Mouse (Mus musculus) heart, postnatal 0 days (tissue): ENCODE data around the gene Acadvl. TPM values are rescaled to one million over a fixed set of nuclear protein-coding genes. Genes with fewer than 3 reads are reported as not detected.

Experiments
- ATAC-seq: fragments of 200-750 bp; cut with Nextera tagmentation; 2 replicates; pipeline ENCODE4 v1.8.0; 2017; ENCODE audit warnings: low read depth, moderate number of reproducible peaks, moderate library complexity; ENCODE audit not compliant: insufficient read depth
- DNase-seq: peaks from one replicate; pipeline ENCODE4 v3.0.0-alpha.2; 2016; ENCODE audit warnings: low spot score
- H3K27ac ChIP-seq: fragments of 300-500 bp; sonication (generic); 2 replicates; pipeline ENCODE4 v1.5.1; 2014; ENCODE audit warnings: low read depth, mild to moderate bottlenecking
- H3K27me3 ChIP-seq: fragments of 300-500 bp; sonication (generic); 2 replicates; pipeline ENCODE4 v1.6.1; 2014; ENCODE audit warnings: low read length, mixed read lengths; ENCODE audit not compliant: control insufficient read depth, insufficient read depth
- H3K36me3 ChIP-seq: fragments of 300-500 bp; sonication (generic); replicated peaks from 2 replicates; pipeline ENCODE4 v1.6.1; 2014; ENCODE audit warnings: low read length, mixed read lengths; ENCODE audit not compliant: control insufficient read depth, insufficient read depth
- H3K4me1 ChIP-seq: fragments of 300-500 bp; sonication (generic); 2 replicates; pipeline ENCODE4 v1.6.1; 2014; ENCODE audit warnings: antibody characterized with exemption; ENCODE audit not compliant: control insufficient read depth, insufficient read depth
- H3K4me2 ChIP-seq: fragments of 300-500 bp; sonication (generic); 2 replicates; pipeline ENCODE4 v1.6.1; 2014; ENCODE audit warnings: low read depth, mild to moderate bottlenecking, low read length, moderate library complexity
- H3K4me3 ChIP-seq: fragments of 300-500 bp; sonication (generic); 2 replicates; pipeline ENCODE4 v1.5.1; 2014; ENCODE audit warnings: low read depth, low read length
- H3K9ac ChIP-seq: fragments of 300-500 bp; sonication (generic); replicated peaks from 2 replicates; pipeline ENCODE4 v1.6.1; 2014; ENCODE audit warnings: low read depth, low read length, mixed read lengths
- H3K9me3 ChIP-seq: fragments of 300-500 bp; sonication (generic); replicated peaks from 2 replicates; pipeline ENCODE4 v1.6.1; 2016; ENCODE audit warnings: low read length; ENCODE audit not compliant: control insufficient read depth
- CTCF ChIP-seq: IDR thresholded peaks from 2 replicates; pipeline ENCODE4 v1.5.1; 2016; ENCODE audit warnings: antibody characterized with exemption, control low read depth, low read depth
- EP300 ChIP-seq: IDR thresholded peaks from 2 replicates; pipeline ENCODE4 v1.6.1; 2016; ENCODE audit warnings: antibody characterized with exemption, low read depth
- WGBS: fragments of 180-500 bp; shearing (Covaris S2); extraction: QIAGEN DNeasy Blood & Tissue Kit; methylation state at CpG from one replicate; pipeline ENCODE4 v1.1.7; 2014; 5-methylcytosine and 5-hydroxymethylcytosine counted together
- polyA plus RNA-seq: library from polyadenylated mRNA; unstranded; fragments of >200 nt; fragmentation: Nextera tagmentation; extraction: Ambion mirVana; gene quantifications from 2 replicates; pipeline ENCODE4 v1.2.1, GENCODE M21; 2015
- total RNA-seq: library from RNA; depleted of rRNA; stranded (reverse); fragments of >200 nt; gene quantifications from 2 replicates; pipeline ENCODE4 v1.2.3, GENCODE M21; 2014; ENCODE audit warnings: low replicate concordance

Acadvl gene
- total and polyA plus RNA-seq, 2 experiments from 2014 or later, result 469 to 815 TPM

DNA sequence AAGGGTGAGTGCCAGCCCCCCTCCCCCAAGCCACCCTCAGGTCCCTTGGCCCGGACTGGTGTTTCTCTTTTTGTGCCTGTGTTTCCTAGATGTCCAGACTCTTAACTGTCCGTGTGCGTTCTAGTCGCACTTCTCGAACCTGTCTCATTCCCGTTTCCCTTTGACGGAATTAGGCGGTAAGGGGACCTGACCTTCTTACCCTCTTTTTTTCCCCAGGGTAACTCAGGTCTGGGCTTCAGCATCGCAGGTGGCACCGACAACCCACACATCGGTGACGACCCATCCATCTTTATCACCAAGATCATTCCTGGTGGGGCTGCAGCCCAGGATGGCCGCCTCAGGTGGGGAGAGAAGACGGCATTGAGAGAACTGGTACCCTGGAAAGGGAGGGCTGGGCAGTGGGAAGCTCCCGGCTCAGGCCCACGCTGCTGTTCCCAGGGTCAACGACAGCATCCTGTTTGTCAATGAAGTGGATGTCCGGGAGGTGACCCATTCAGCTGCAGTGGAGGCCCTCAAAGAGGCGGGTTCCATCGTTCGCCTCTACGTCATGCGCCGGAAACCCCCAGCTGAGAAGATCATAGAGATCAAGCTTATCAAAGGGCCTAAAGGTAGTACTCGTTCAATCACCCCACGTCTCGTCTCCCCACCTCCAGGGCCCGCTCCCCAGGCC, 15.6 kb upstream of the Acadvl start:
- Histone ChIP-seq H3K4me2 (no peak overlapping the region), H3K27ac (no peak overlapping the region), H3K9ac (no peak overlapping the region), H3K4me1 (peaks cover 14% of the 10 kb centered on the region; the same call in 1 of the 2 replicates), H3K27me3 (peaks cover 7% of the 10 kb centered on the region; the same call in 1 of the 2 replicates), H3K9me3 (no peaks in the 10 kb centered on the region), H3K36me3 (peaks cover 12% of the 10 kb centered on the region), H3K4me3 (no peak overlapping the region)
- no peak for ATAC-seq
- WGBS, result 91% methylated on average over 28 of the region's 28 CpGs
- no peak for TF ChIP-seq EP300
- TF ChIP-seq CTCF, result no peak
- no peak for DNase-seq

- ATAC-seq, result no peak
- H3K27ac ChIP-seq, result no peak overlapping the region
- H3K9ac ChIP-seq, result no peak overlapping the region
- H3K36me3 ChIP-seq, result peaks cover 12% of the 10 kb centered on the region
- peaks cover 14% of the 10 kb centered on the region; the same call in 1 of the 2 replicates for H3K4me1 ChIP-seq
- no peak overlapping the region; the same call in 1 of the 2 replicates for H3K4me3 ChIP-seq
- TF ChIP-seq EP300 (no peak), CTCF (no peak)
- peak overlapping the region; percentile 60 for H3K4me2 ChIP-seq
- peaks cover 7% of the 10 kb centered on the region; the same call in 1 of the 2 replicates for H3K27me3 ChIP-seq
- DNase-seq, result no peak
- WGBS, result 56% methylated on average over 11 of the region's 11 CpGs
- H3K9me3 ChIP-seq, result no peaks in the 10 kb centered on the region
Observed at GRCm38 (mm10) chr11:70029829-70030550, 14.8 kb upstream of the Acadvl start.

DNA sequence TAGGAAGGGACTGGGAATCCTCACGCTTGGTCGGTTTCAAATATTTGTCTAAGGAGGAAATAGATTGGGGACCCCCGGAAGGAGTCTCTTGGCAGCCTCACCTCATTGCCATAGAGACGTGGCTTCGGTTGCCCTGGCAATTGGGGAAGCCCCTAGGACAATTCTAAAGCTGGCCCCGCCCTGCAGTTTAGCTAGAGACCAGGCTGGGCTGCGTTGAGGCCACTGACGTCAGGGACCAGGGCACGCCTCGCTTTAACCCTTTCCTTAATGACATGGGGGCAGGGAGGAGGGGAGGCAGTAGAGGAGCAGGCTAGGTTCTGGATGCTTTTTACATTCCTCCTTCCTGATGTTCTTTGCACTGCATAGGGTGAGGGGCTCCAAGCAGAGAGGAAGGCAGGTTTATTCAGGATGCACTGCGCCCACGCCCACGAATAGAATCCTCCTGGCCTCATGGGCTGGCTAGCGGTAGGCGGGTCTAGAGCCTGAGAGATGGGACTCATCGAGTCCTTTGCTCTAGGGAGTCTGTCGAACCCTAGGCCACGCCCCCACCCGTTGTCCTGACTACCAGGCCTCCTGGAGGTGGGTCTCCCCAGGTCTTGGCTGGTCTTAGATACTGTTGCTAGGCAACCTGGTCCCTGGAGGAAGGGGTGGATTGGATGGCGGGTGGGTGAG, 14.1 kb upstream of the Acadvl start:
- H3K9me3 ChIP-seq, result no peaks in the 10 kb centered on the region
- H3K36me3 ChIP-seq, result peaks cover 12% of the 10 kb centered on the region
- ATAC-seq (peak; percentile 60), DNase-seq (peak; percentile 63)
- no peak overlapping the region for H3K9ac ChIP-seq
- peaks cover 15% of the 10 kb centered on the region; the same call in 1 of the 2 replicates for H3K4me1 ChIP-seq
- H3K27ac ChIP-seq, result peak overlapping the region; percentile 56
- peak overlapping the region; percentile 6 for H3K4me3 ChIP-seq
- 3% methylated on average over 19 of the region's 20 CpGs for WGBS
- H3K4me2 ChIP-seq, result peak overlapping the region; percentile 60
- TF ChIP-seq EP300, result no peak
- no peak for TF ChIP-seq CTCF
- H3K27me3 ChIP-seq, result peaks cover 10% of the 10 kb centered on the region; the same call in 1 of the 2 replicates

DNA sequence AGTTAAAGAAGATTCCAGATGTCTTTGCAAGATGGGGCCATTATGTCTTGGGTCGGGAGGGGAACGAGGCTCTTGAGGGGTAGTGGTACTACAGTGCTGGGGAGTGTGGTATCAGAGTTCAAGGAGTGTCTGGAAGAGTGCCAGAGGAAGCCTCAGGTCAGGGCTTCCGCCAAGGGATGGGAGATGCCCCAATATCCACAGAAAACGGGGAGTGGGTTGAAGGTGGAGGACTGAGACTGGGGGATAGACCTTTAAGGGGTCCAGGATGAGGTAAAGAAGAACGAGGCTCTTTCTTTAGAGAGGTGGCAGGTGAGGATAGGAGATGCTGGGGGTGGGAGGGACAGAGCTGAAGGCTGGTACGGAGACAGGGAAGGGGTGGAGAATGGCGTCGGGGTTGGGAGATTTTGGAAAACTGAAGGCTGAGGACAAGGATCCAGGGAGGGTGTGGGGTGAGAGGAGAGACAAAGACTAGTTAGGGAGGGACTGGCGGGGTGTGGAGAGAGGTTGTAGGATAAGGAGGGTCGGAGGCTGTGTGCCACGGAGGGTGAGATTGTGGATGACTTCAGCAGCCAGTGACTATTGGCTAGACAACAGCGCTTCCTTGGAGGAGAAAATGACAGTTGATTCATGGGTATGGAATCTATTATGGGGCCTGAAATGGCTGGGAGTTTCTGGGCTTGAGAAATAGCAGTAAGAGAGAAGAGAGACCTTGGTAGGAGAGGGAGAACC, 13.4 kb upstream of the Acadvl start:
- peaks cover 19% of the 10 kb centered on the region; the same call in 1 of the 2 replicates for H3K4me1 ChIP-seq
- ATAC-seq, result no peak

DNA sequence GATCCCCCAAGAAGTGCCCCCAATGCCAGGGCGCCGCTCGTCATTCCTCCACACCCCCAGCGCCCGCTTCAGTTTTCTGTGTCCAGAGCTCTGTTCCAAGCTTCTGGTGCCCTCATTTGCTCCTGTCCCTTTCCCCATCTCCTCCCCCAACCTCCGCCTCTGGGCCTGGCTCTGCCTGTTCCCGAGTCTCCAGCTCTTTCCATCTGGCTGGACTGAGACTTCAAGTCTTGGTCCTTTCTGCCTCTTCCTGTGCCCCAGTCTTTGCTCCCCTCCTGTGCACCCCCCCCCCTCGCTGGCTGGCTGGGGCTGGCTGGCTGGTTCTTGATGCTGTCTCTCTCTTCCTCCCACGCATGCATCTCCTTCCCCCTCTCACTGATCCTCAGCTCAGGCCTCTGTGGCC, 12.2 kb upstream of the Acadvl start:
- H3K9ac ChIP-seq, result no peak overlapping the region
- DNase-seq, result no peak

More for the DNA sequence above, 13.4 kb upstream of the Acadvl start:
- DNase-seq, result no peak
- H3K27ac ChIP-seq, result peak overlapping the region; percentile 56
- 25% methylated on average over 12 of the region's 12 CpGs for WGBS
- peak overlapping the region; percentile 60 for H3K4me2 ChIP-seq
- no peak overlapping the region for H3K9ac ChIP-seq
- H3K27me3 ChIP-seq, result peaks cover 12% of the 10 kb centered on the region; the same call in 1 of the 2 replicates
- H3K9me3 ChIP-seq, result no peaks in the 10 kb centered on the region
- no peak for TF ChIP-seq EP300
- no peak for TF ChIP-seq CTCF
- H3K4me3 ChIP-seq, result peak overlapping the region; percentile 6; the same call in 1 of the 2 replicates
- H3K36me3 ChIP-seq, result peaks cover 12% of the 10 kb centered on the region

More for the DNA sequence above, 12.2 kb upstream of the Acadvl start:
- Histone ChIP-seq H3K9me3 (no peaks in the 10 kb centered on the region), H3K4me1 (peaks cover 19% of the 10 kb centered on the region; the same call in 1 of the 2 replicates), H3K36me3 (peaks cover 12% of the 10 kb centered on the region), H3K27me3 (peaks cover 12% of the 10 kb centered on the region; the same call in 1 of the 2 replicates), H3K27ac (peak overlapping the region; percentile 46; the same call in 1 of the 2 replicates), H3K4me3 (peak overlapping the region; percentile 35; the same call in 1 of the 2 replicates), H3K4me2 (peak overlapping the region; percentile 60)
- no peak for ATAC-seq
- 52% methylated on average over 9 of the region's 9 CpGs for WGBS
- TF ChIP-seq CTCF (no peak), EP300 (no peak)
